Mouse (Mus musculus): ENCODE results near the gene Cd22. TPM values are rescaled to one million over a fixed set of nuclear protein-coding genes. Genes with fewer than 3 reads are reported as not detected.

Cd22 gene
- polyA plus RNA-seq, 1 experiment: not detected

GRCm38 (mm10) chr7:30888786-30889185 is 8.6 kb upstream of the Cd22 start:
- no peak for TF ChIP-seq E2F4 (IDR thresholded peaks at IDR 0.05; ENCODE audit: insufficient read depth)
- no peak for TF ChIP-seq MAX (IDR thresholded peaks at IDR 0.05; ENCODE audit: low read depth)
- no peak for TF ChIP-seq CEBPB (IDR thresholded peaks at IDR 0.05; ENCODE audit: insufficient read depth, poor library complexity, severe bottlenecking)
- no peak for TF ChIP-seq REST (IDR thresholded peaks at IDR 0.05; ENCODE audit: insufficient read depth, insufficient read length)
- TF ChIP-seq SRF (IDR thresholded peaks at IDR 0.05; ENCODE audit: control insufficient read depth, insufficient read length, low read depth): no peak
- no peak for TF ChIP-seq USF1 (IDR thresholded peaks at IDR 0.05; ENCODE audit: low read depth)
- TF ChIP-seq POLR2A (IDR thresholded peaks at IDR 0.05; ENCODE audit: insufficient read length, low read depth): no peak
- H3K36me3 ChIP-seq (ENCODE audit: control insufficient read depth, insufficient read depth): no peaks in the 10 kb centered on the region
- no peak overlapping the region for H3K4me3 ChIP-seq
- no peak overlapping the region for H3ac ChIP-seq (ENCODE audit: control insufficient read depth, insufficient read length)
- H3K79me2 ChIP-seq (ENCODE audit: control insufficient read depth, insufficient read depth): no peaks in the 10 kb centered on the region
- no peak overlapping the region for H3K4me2 ChIP-seq (ENCODE audit: low read depth)
- H3K27me3 ChIP-seq (ENCODE audit: control insufficient read depth, insufficient read depth, insufficient read length): peaks cover 6% of the 10 kb centered on the region

GRCm38 (mm10) chr7:30887568-30888188 is 7.5 kb upstream of the Cd22 start:
- TF ChIP-seq SRF (IDR thresholded peaks at IDR 0.05; ENCODE audit: control insufficient read depth, insufficient read length, low read depth): no peak
- no peak for TF ChIP-seq CEBPB (IDR thresholded peaks at IDR 0.05; ENCODE audit: insufficient read depth, poor library complexity, severe bottlenecking)
- TF ChIP-seq POLR2A (IDR thresholded peaks at IDR 0.05; ENCODE audit: insufficient read length, low read depth): no peak
- TF ChIP-seq E2F4 (IDR thresholded peaks at IDR 0.05; ENCODE audit: insufficient read depth): no peak
- TF ChIP-seq POLR2AphosphoS2 (IDR thresholded peaks at IDR 0.05; ENCODE audit: insufficient read length, low read depth): no peak
- no peak for TF ChIP-seq TCF12 (IDR thresholded peaks at IDR 0.05; ENCODE audit: insufficient read depth, poor library complexity, severe bottlenecking)
- no peak for TF ChIP-seq REST (IDR thresholded peaks at IDR 0.05; ENCODE audit: insufficient read depth, insufficient read length)
- TF ChIP-seq MAX (IDR thresholded peaks at IDR 0.05; ENCODE audit: low read depth): no peak
- TF ChIP-seq MYOD1 (IDR thresholded peaks at IDR 0.05; ENCODE audit: control insufficient read depth in 1 of 3, insufficient read length in 2 of 3, low read depth in 2 of 3): no peak
- TF ChIP-seq TCF3 (IDR thresholded peaks at IDR 0.05; ENCODE audit: insufficient read length, low read depth): no peak
- TF ChIP-seq MYOG (IDR thresholded peaks at IDR 0.05; ENCODE audit: control insufficient read depth in 1 of 3, insufficient read depth in 1 of 3, insufficient read length in 2 of 3, low read depth in 2 of 3): no peak
- Histone ChIP-seq H3K27me3 (ENCODE audit: control insufficient read depth, insufficient read depth, insufficient read length) (peaks cover 6% of the 10 kb centered on the region), H3K36me3 (ENCODE audit: control insufficient read depth, insufficient read depth) (no peaks in the 10 kb centered on the region), H3K4me2 (ENCODE audit: low read depth) (no peak overlapping the region), H3K4me3 (no peak overlapping the region), H3K79me2 (ENCODE audit: control insufficient read depth, insufficient read depth) (no peaks in the 10 kb centered on the region), H3ac (ENCODE audit: control insufficient read depth, insufficient read length) (no peak overlapping the region)

GRCm38 (mm10) chr7:30886852-30887251 is 6.7 kb upstream of the Cd22 start:
- TF ChIP-seq MAX (IDR thresholded peaks at IDR 0.05; ENCODE audit: low read depth) (no peak), SRF (IDR thresholded peaks at IDR 0.05; ENCODE audit: control insufficient read depth, insufficient read length, low read depth) (no peak), TCF3 (IDR thresholded peaks at IDR 0.05; ENCODE audit: insufficient read length, low read depth) (no peak), POLR2AphosphoS2 (IDR thresholded peaks at IDR 0.05; ENCODE audit: insufficient read length, low read depth) (no peak), USF1 (IDR thresholded peaks at IDR 0.05; ENCODE audit: low read depth) (no peak), E2F4 (IDR thresholded peaks at IDR 0.05; ENCODE audit: insufficient read depth) (no peak), MYOD1 (IDR thresholded peaks at IDR 0.05; ENCODE audit: control insufficient read depth in 1 of 3, insufficient read length in 2 of 3, low read depth in 2 of 3) (no peak), REST (IDR thresholded peaks at IDR 0.05; ENCODE audit: insufficient read depth, insufficient read length) (no peak), TCF12 (IDR thresholded peaks at IDR 0.05; ENCODE audit: insufficient read depth, poor library complexity, severe bottlenecking) (no peak), MYOG (IDR thresholded peaks at IDR 0.05; ENCODE audit: control insufficient read depth in 1 of 3, insufficient read depth in 1 of 3, insufficient read length in 2 of 3, low read depth in 2 of 3) (no peak), CEBPB (IDR thresholded peaks at IDR 0.05; ENCODE audit: insufficient read depth, poor library complexity, severe bottlenecking) (no peak), POLR2A (IDR thresholded peaks at IDR 0.05; ENCODE audit: insufficient read length, low read depth) (no peak)
- Histone ChIP-seq H3K4me3 (no peak overlapping the region), H3K4me2 (ENCODE audit: low read depth) (no peak overlapping the region), H3ac (ENCODE audit: control insufficient read depth, insufficient read length) (no peak overlapping the region), H3K36me3 (ENCODE audit: control insufficient read depth, insufficient read depth) (no peaks in the 10 kb centered on the region), H3K79me2 (ENCODE audit: control insufficient read depth, insufficient read depth) (no peaks in the 10 kb centered on the region), H3K27me3 (ENCODE audit: control insufficient read depth, insufficient read depth, insufficient read length) (peaks cover 6% of the 10 kb centered on the region)

GRCm38 (mm10) chr7:30884047-30884446 is 3.9 kb upstream of the Cd22 start:
- no peak overlapping the region for H3K4me3 ChIP-seq
- TF ChIP-seq REST (IDR thresholded peaks at IDR 0.05; ENCODE audit: insufficient read depth, insufficient read length) (no peak), CEBPB (IDR thresholded peaks at IDR 0.05; ENCODE audit: insufficient read depth, poor library complexity, severe bottlenecking) (no peak), POLR2AphosphoS2 (IDR thresholded peaks at IDR 0.05; ENCODE audit: insufficient read length, low read depth) (no peak), MAX (IDR thresholded peaks at IDR 0.05; ENCODE audit: low read depth) (no peak), POLR2A (IDR thresholded peaks at IDR 0.05; ENCODE audit: insufficient read length, low read depth) (no peak), E2F4 (IDR thresholded peaks at IDR 0.05; ENCODE audit: insufficient read depth) (no peak), SRF (IDR thresholded peaks at IDR 0.05; ENCODE audit: control insufficient read depth, insufficient read length, low read depth) (no peak), USF1 (IDR thresholded peaks at IDR 0.05; ENCODE audit: low read depth) (no peak), TCF3 (IDR thresholded peaks at IDR 0.05; ENCODE audit: insufficient read length, low read depth) (no peak), TCF12 (IDR thresholded peaks at IDR 0.05; ENCODE audit: insufficient read depth, poor library complexity, severe bottlenecking) (no peak), MYOD1 (IDR thresholded peaks at IDR 0.05; ENCODE audit: control insufficient read depth in 1 of 3, insufficient read length in 2 of 3, low read depth in 2 of 3) (no peak)
- peaks cover 6% of the 10 kb centered on the region for H3K27me3 ChIP-seq (ENCODE audit: control insufficient read depth, insufficient read depth, insufficient read length)
- H3ac ChIP-seq (ENCODE audit: control insufficient read depth, insufficient read length): no peak overlapping the region
- no peaks in the 10 kb centered on the region for H3K79me2 ChIP-seq (ENCODE audit: control insufficient read depth, insufficient read depth)
- H3K4me2 ChIP-seq (ENCODE audit: low read depth): no peak overlapping the region
- H3K36me3 ChIP-seq (ENCODE audit: control insufficient read depth, insufficient read depth): no peaks in the 10 kb centered on the region
